Mouse (Mus musculus) olfactory bulb, adult 2 months (tissue): Measurements from ENCODE around the gene Tm9sf4. TPM values are rescaled to one million over a fixed set of nuclear protein-coding genes. Genes with fewer than 3 reads are reported as not detected.

ENCODE experiments used
- H3K27ac ChIP-seq: fragments of 200-500 bp; 2 replicates; pipeline ENCODE4 v1.5.1; 2012; ENCODE audit warnings: low read depth, low read length; ENCODE audit not compliant: insufficient read depth
- H3K4me1 ChIP-seq: fragments of 200-500 bp; 2 replicates; pipeline ENCODE4 v1.6.1; 2012; ENCODE audit warnings: low read length; ENCODE audit not compliant: control insufficient read depth, insufficient read depth
- H3K4me3 ChIP-seq: fragments of 200-500 bp; 2 replicates; pipeline ENCODE4 v1.5.1; 2012; ENCODE audit warnings: mild to moderate bottlenecking, low read depth, low read length, moderate library complexity; ENCODE audit not compliant: insufficient read depth
- CTCF ChIP-seq: fragments of 200-500 bp; IDR thresholded peaks from 2 replicates; pipeline ENCODE4 v1.5.1; 2012; ENCODE audit warnings: low read depth, mild to moderate bottlenecking, low read length, moderate library complexity; ENCODE audit not compliant: insufficient read depth
- POLR2A ChIP-seq: fragments of 200-500 bp; IDR thresholded peaks from 2 replicates; pipeline ENCODE4 v1.6.1; 2012; ENCODE audit warnings: mild to moderate bottlenecking, low read depth, low read length, moderate library complexity; ENCODE audit not compliant: insufficient read depth
- WGBS: fragments of 180-500 bp; shearing (Covaris S2); methylation state at CpG from one replicate; pipeline ENCODE4 v1.1.7; 2018; 5-methylcytosine and 5-hydroxymethylcytosine counted together
- polyA plus RNA-seq: library from polyadenylated mRNA; stranded (reverse); fragments of >200 nt; gene quantifications from 2 replicates; pipeline ENCODE4 v1.2.4, GENCODE M21; 2012; ENCODE audit warnings: low replicate concordance; ENCODE audit not compliant: missing spikeins, insufficient read depth, insufficient read length

The Tm9sf4 gene
- polyA plus RNA-seq, 1 experiment, result not detected

- no peak overlapping the region for H3K27ac ChIP-seq
- no peak for TF ChIP-seq CTCF
- TF ChIP-seq POLR2A, result no peak
- no peaks in the 10 kb centered on the region for H3K4me1 ChIP-seq
- WGBS, result 91% methylated on average over 2 of the region's 2 CpGs
- H3K4me3 ChIP-seq, result no peak overlapping the region
Observed at GRCm38 (mm10) chr2:153199114-153199513, 38.0 kb downstream of the Tm9sf4 start.

GRCm38 (mm10) chr2:153202766-153203165 lies 41.7 kb downstream of the Tm9sf4 start:
- 64% methylated on average over 1 of the region's 1 CpGs for WGBS
- TF ChIP-seq CTCF (no peak), POLR2A (no peak)
- Histone ChIP-seq H3K27ac (no peak overlapping the region), H3K4me1 (no peaks in the 10 kb centered on the region), H3K4me3 (no peak overlapping the region)

DNA sequence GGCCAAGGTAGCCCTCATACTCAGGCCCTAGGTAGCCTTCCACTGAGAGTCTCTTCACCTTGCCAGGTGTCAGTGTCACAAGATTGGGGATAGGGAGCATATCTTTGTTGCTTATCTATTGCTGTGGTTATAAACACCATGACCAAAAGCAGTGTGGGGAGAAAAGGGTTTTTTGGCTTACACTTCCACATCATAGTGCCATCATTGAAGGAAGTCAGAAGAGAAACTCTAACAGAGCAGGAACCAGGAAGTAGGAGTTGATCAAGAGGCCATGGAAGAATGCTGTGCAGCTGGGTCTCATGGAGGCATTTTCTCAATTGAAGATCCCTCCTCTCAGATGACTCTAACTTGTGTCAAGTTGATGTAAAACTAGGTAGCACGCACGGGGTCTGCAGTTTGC lies 47.0 kb downstream of the Tm9sf4 start:
- H3K4me1 ChIP-seq, result no peaks in the 10 kb centered on the region
- H3K27ac ChIP-seq, result no peak overlapping the region
- TF ChIP-seq CTCF (no peak), POLR2A (no peak)
- 98% methylated on average over 2 of the region's 2 CpGs for WGBS
- no peak overlapping the region for H3K4me3 ChIP-seq

DNA sequence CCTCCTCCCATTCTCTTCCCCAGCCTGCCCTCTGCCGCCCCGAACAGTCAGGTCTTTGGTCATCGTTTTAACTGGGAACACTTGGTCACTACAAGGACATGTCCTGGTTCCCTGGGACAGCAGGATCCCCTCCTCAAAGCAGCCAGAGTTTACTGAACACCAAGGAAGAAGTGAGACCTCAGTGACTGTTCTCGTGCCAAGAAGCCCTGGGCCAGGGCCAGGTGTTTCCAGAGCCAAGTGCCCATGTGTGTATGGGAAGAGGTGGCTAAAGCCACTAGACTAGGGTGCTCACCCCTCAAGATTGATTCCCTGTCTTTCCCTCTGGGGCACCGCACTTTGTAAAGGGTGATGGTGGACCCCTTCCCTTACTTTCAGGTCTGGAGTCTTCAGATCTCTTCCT lies 48.2 kb downstream of the Tm9sf4 start:
- H3K27ac ChIP-seq, result no peak overlapping the region
- H3K4me1 ChIP-seq, result no peaks in the 10 kb centered on the region
- no peak overlapping the region for H3K4me3 ChIP-seq
- TF ChIP-seq CTCF (no peak), POLR2A (no peak)
- WGBS, result 84% methylated on average over 5 of the region's 5 CpGs

DNA sequence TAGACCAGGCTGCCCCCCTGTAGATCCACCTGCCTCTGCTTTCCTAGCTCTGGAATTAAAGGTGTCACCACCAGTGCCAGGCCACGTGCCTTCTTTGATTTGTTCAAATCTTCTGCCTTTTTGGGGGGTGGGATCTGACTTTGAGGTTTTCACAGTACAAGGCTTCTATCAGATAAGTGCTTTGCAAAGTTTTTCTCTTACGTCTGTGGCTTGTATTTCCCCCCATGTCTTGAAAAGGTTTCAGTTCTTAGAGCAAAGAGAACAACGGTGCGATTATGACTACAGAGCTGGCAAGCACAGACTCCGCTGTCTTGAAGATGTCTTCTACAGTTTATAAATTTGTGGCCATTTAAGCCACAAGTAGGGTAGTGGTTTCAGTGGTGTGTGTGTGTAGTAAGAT lies 50.3 kb downstream of the Tm9sf4 start:
- Histone ChIP-seq H3K4me1 (no peaks in the 10 kb centered on the region), H3K27ac (no peak overlapping the region), H3K4me3 (no peak overlapping the region)
- 93% methylated on average over 5 of the region's 5 CpGs for WGBS
- TF ChIP-seq CTCF (no peak), POLR2A (no peak)

- TF ChIP-seq POLR2A (no peak), CTCF (no peak)
- WGBS, result 90% methylated on average over 4 of the region's 4 CpGs
- Histone ChIP-seq H3K4me3 (no peak overlapping the region), H3K27ac (no peak overlapping the region), H3K4me1 (no peaks in the 10 kb centered on the region)
Observed at GRCm38 (mm10) chr2:153213351-153213750, 52.2 kb downstream of the Tm9sf4 start.

DNA sequence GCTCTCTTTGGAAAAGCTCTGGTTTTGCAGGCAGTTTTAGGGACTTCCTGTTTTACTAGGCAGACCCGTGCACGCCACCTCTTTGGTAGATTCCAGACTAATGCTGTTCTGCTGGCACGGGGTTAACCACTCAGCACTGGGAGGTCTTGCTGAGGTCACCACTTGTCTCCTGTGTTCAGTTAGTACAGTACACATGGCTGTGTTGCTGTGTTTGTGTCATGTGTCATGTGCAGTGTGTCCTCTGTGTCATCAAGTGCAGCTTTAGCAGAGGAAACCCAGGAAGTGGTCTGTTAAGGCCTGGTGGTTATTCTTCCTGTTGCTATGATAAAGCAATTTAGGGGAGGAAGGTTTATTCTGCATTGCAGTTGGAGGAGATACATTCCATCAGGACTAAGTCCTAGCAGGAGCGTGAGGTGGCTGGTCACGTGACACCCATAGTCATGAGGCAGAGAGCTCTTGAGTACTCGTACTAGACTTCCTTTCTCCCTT lies 53.7 kb downstream of the Tm9sf4 start:
- WGBS, result 84% methylated on average over 6 of the region's 6 CpGs
- TF ChIP-seq POLR2A, result no peak
- TF ChIP-seq CTCF, result no peak
- Histone ChIP-seq H3K4me1 (no peaks in the 10 kb centered on the region), H3K4me3 (no peak overlapping the region), H3K27ac (no peak overlapping the region)

DNA sequence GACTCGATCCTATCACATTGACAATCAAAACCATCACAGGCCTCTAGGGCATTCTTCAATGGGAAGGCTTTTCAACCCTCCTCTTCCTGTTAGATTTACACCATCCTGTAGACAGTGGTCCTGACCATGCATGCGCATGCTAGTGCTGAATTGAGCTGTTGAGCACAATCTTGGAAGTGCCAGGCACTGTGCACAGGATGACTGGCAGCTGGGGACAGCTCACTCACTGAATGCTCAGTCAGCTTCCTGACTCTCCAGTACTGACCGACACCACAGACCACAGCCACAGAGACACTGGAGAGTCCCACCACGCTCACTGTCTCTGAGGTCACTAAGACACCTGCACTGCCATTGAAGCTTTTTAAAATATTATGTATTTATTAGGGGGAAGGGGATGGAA lies 54.3 kb downstream of the Tm9sf4 start:
- Histone ChIP-seq H3K4me3 (no peak overlapping the region), H3K4me1 (no peaks in the 10 kb centered on the region), H3K27ac (no peak overlapping the region)
- TF ChIP-seq POLR2A, result no peak
- 82% methylated on average over 4 of the region's 4 CpGs for WGBS

DNA sequence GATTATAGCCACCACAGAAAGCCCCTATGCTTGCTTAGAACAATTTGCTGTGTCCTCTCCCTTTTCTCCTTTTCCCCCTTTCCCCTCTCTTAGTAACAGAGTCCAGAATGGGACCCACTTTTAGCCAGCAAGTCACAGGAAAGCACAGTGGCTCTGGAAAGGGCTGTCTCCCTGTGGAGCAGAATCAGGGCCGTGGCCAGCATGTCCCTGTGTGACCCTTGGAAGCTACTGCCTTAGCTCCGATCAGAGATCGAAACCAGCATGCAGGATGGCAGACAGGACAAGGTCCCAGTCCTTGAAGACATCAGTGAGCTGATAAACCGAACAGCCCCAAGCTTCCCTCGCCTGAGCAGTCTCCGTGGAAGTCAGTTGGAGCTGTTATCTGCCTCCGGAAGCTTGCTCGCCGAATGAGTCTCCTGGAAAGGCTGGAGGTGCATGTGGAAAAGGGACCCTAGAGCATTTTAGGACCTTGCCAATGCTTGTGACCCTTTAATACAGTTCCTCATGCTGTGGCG lies 56.8 kb downstream of the Tm9sf4 start:
- 87% methylated on average over 10 of the region's 10 CpGs for WGBS

GRCm38 (mm10) chr2:153218516-153218915 lies 57.4 kb downstream of the Tm9sf4 start:
- H3K27ac ChIP-seq, result no peak overlapping the region
- H3K4me3 ChIP-seq, result no peak overlapping the region
- 95% methylated on average over 3 of the region's 3 CpGs for WGBS
- TF ChIP-seq CTCF, result no peak
- TF ChIP-seq POLR2A, result no peak
- H3K4me1 ChIP-seq, result 0 out of 2 replicates have a peak, but pooled peaks cover under 1% of the 10 kb centered on the region

More for the DNA sequence above, 56.8 kb downstream of the Tm9sf4 start:
- Histone ChIP-seq H3K4me3 (no peak overlapping the region), H3K27ac (no peak overlapping the region), H3K4me1 (no peaks in the 10 kb centered on the region)
- no peak for TF ChIP-seq POLR2A
- no peak for TF ChIP-seq CTCF
